Mouse (Mus musculus) embryonic facial prominence, embryonic 13.5 days (tissue): Measurements from ENCODE around the gene Helz. TPM values are rescaled to one million over a fixed set of nuclear protein-coding genes. Genes with fewer than 3 reads are reported as not detected.
"Not testable (repeated sequence)": the region's sequence is repeated elsewhere in the genome, so short reads cannot be mapped to it uniquely, and the experiment has no call there.

Experiments used
- ATAC-seq: fragments of 200-750 bp; cut with Nextera tagmentation; 2 replicates; pipeline ENCODE4 v1.8.0; 2017; ENCODE audit warnings: low read depth; ENCODE audit not compliant: insufficient number of reproducible peaks, insufficient read depth, low FRiP score, low TSS enrichment
- H3K27ac ChIP-seq: fragments of 300-500 bp; sonication (generic); 2 replicates; pipeline ENCODE4 v1.5.1; 2015; ENCODE audit warnings: moderate library complexity, mild to moderate bottlenecking, inconsistent platforms
- H3K27me3 ChIP-seq: fragments of 300-500 bp; sonication (generic); 2 replicates; pipeline ENCODE4 v1.6.1; 2015; ENCODE audit warnings: mild to moderate bottlenecking, inconsistent platforms
- H3K36me3 ChIP-seq: fragments of 300-500 bp; sonication (generic); 2 replicates; pipeline ENCODE4 v1.6.1; 2015; ENCODE audit warnings: mild to moderate bottlenecking, inconsistent platforms
- H3K4me1 ChIP-seq: fragments of 300-500 bp; sonication (generic); 2 replicates; pipeline ENCODE4 v1.6.1; 2015; ENCODE audit warnings: inconsistent platforms
- H3K4me2 ChIP-seq: fragments of 300-500 bp; sonication (generic); 2 replicates; pipeline ENCODE4 v1.6.1; 2015; ENCODE audit warnings: moderate library complexity, mild to moderate bottlenecking, inconsistent platforms
- H3K4me3 ChIP-seq: fragments of 300-500 bp; sonication (generic); 2 replicates; pipeline ENCODE4 v1.5.1; 2015; ENCODE audit warnings: mild to moderate bottlenecking, inconsistent platforms
- H3K9ac ChIP-seq: fragments of 300-500 bp; sonication (generic); 2 replicates; pipeline ENCODE4 v1.6.1; 2015; ENCODE audit warnings: mild to moderate bottlenecking, inconsistent platforms
- H3K9me3 ChIP-seq: fragments of 300-500 bp; sonication (generic); 2 replicates; pipeline ENCODE4 v1.6.1; 2016; ENCODE audit warnings: inconsistent platforms
- WGBS: fragments of 180-500 bp; shearing (Covaris S2); methylation state at CpG from one replicate; pipeline ENCODE4 v1.1.7; 2015; ENCODE audit warnings: mixed read lengths; 5-methylcytosine and 5-hydroxymethylcytosine counted together
- polyA plus RNA-seq: library from polyadenylated mRNA; unstranded; fragments of >200 nt; fragmentation: Nextera tagmentation; extraction: Ambion mirVana; gene quantifications from 2 replicates; pipeline ENCODE4 v1.2.1, GENCODE M21; 2015

The Helz gene
- polyA plus RNA-seq, 1 experiment from 2014 or later, result 20.2 TPM

DNA sequence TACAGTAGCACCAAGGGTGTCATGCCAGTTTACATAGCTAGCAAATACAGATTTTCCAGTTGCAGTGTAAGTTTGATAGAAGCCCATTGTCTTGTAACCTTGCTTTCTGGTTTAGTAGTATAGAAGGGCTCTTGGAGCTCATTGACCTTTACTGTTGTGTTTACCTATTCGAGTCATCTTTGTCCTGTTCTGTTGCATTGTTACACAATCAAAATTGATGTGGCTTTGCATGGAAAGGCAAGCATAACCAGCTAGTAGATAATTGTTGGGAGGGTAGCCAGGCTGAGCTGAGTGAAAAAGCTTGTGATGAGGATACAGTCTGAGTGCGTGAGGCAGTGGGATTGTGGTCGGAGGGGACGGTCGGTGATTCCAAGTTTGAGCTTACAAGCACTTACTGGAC, 12.1 kb downstream of the Helz start:
- H3K4me1 ChIP-seq, result no peaks in the 10 kb centered on the region
- H3K9me3 ChIP-seq, result no peaks in the 10 kb centered on the region
- no peak overlapping the region for H3K4me2 ChIP-seq
- H3K9ac ChIP-seq, result no peak overlapping the region
- ATAC-seq, result no peak
- H3K27ac ChIP-seq, result no peak overlapping the region
- H3K4me3 ChIP-seq, result no peak overlapping the region
- no peaks in the 10 kb centered on the region for H3K27me3 ChIP-seq
- H3K36me3 ChIP-seq, result peaks cover 56% of the 10 kb centered on the region
- 90% methylated on average over 5 of the region's 5 CpGs for WGBS

DNA sequence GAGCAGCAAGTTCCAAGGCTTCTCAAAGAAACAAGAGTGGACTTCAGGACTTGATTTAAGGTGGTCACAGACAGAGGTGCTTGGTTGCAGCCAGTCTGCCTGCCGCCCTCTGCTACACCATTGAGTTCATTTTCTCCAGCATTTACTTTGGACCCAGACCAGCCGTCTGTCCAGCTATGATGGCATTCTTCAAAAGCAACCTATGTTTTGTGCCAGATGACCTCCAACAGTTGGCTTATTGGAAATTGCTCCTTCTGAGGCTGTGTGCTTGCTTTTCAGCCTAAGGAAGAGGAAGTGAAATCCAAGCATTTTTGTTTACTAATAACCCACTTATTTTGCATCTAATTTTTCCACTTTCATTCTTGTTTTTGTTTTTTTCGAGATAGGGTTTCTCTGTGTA, 19.7 kb downstream of the Helz start:
- no peak overlapping the region for H3K9ac ChIP-seq
- ATAC-seq, result no peak
- H3K4me3 ChIP-seq, result no peak overlapping the region
- H3K27ac ChIP-seq, result no peak overlapping the region
- peaks cover 41% of the 10 kb centered on the region for H3K36me3 ChIP-seq
- no peaks in the 10 kb centered on the region for H3K9me3 ChIP-seq
- H3K4me1 ChIP-seq, result no peaks in the 10 kb centered on the region
- H3K4me2 ChIP-seq, result no peak overlapping the region
- 90% methylated on average over 3 of the region's 3 CpGs for WGBS
- H3K27me3 ChIP-seq, result no peaks in the 10 kb centered on the region

GRCm38 (mm10) chr11:107568466-107568995, 20.8 kb downstream of the Helz start:
- ATAC-seq, result no peak
- Histone ChIP-seq H3K9me3 (no peaks in the 10 kb centered on the region), H3K4me3 (no peak overlapping the region), H3K27ac (no peak overlapping the region), H3K4me2 (no peak overlapping the region), H3K27me3 (no peaks in the 10 kb centered on the region), H3K36me3 (peaks cover 40% of the 10 kb centered on the region), H3K9ac (no peak overlapping the region), H3K4me1 (no peaks in the 10 kb centered on the region)
- 93% methylated on average over 6 of the region's 6 CpGs for WGBS

- 63% methylated on average over 8 of the region's 8 CpGs for WGBS
- not testable (repeated sequence) for H3K9ac ChIP-seq, H3K4me1 ChIP-seq, H3K4me2 ChIP-seq, H3K4me3 ChIP-seq, H3K9me3 ChIP-seq, ATAC-seq, H3K27ac ChIP-seq, H3K27me3 ChIP-seq
- peaks cover 49% of the 10 kb centered on the region for H3K36me3 ChIP-seq
These were observed 23.2 kb downstream of the Helz start for GRCm38 (mm10) chr11:107570891-107571290.

DNA sequence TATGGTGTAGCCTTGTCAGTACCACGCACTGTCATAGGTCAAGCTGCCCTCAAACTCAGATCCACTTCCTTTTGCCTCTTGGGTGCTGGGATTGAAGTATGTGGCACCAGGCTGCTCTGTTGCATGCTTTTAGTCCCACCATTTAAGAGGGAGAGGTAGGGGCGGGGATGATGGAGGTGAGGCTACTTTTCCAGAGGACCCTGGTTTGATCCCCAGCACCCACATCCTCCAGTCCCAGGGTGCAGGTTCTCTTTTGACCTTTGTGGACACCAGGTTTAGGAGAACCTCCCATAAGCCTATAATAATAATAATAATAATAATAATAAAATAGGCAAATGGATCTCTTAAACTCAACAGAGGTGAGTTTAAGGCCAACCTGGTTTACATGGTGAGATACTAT, 23.6 kb downstream of the Helz start:
- Histone ChIP-seq H3K9me3 (no peaks in the 10 kb centered on the region), H3K36me3 (peaks cover 53% of the 10 kb centered on the region), H3K4me2 (no peak overlapping the region), H3K27ac (no peak overlapping the region), H3K4me1 (no peaks in the 10 kb centered on the region), H3K4me3 (no peak overlapping the region), H3K27me3 (no peaks in the 10 kb centered on the region), H3K9ac (no peak overlapping the region)
- WGBS, result 94% methylated on average over 2 of the region's 2 CpGs
- ATAC-seq, result no peak

GRCm38 (mm10) chr11:107572551-107572950, 24.8 kb downstream of the Helz start:
- Histone ChIP-seq H3K27ac (no peak overlapping the region), H3K9ac (no peak overlapping the region), H3K4me3 (no peak overlapping the region), H3K27me3 (no peaks in the 10 kb centered on the region), H3K9me3 (no peaks in the 10 kb centered on the region), H3K36me3 (peaks cover 54% of the 10 kb centered on the region), H3K4me2 (no peak overlapping the region), H3K4me1 (no peaks in the 10 kb centered on the region)
- 85% methylated on average over 3 of the region's 3 CpGs for WGBS
- no peak for ATAC-seq

DNA sequence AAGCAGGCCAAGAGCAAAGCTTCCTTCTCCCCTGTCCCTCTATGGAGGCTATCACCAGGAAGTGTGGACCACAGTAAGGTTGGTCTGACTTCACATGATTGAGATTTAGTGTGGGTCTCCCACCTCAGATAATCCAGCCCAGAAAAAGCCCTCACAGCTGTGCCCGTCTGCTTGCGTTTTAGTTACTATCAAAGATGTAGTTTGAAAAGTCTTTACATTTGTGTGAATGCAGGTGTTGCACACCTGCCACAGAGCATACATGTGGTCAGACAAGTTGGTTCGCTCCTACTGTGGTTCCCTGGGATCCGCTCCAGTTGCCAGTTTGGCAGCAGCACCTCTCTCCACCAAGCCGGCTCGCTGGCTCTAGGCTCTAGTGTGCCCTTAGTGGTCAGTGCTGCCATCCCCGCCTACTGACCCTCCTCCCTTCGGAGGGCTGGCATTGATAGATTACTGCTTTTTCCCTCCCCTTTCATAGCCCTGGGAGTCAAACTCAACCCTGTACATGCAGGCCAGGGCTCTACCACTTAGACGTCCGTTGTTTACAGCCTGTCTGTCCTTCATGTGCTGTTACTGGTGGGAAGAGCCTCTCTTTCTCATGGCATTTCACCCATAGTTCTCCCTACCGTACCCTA, 25.4 kb downstream of the Helz start:
- Histone ChIP-seq H3K9me3 (no peaks in the 10 kb centered on the region), H3K27me3 (no peaks in the 10 kb centered on the region), H3K27ac (no peak overlapping the region), H3K36me3 (peaks cover 55% of the 10 kb centered on the region), H3K4me1 (no peaks in the 10 kb centered on the region), H3K4me3 (no peak overlapping the region), H3K4me2 (no peak overlapping the region), H3K9ac (no peak overlapping the region)
- 84% methylated on average over 11 of the region's 11 CpGs for WGBS
- ATAC-seq, result no peak

DNA sequence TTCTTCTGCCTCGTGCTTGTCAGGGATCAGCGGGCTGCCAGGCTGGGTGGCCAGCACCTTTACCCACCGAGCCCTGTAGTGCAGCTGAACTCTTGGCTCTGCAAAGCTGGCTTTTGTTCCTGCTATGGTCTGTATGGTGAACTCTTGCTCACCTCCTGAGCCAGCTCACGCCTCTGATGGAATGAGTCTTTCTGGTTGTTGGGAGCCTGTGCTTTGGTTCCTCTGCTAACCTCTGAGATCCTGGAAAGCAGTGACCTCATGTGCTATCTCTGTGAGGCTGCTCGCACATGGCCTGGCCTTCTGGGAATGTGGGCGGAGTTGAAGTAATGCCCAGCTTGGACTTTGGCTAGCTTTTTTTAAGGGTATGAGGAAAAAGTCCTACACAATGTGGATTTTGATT, 26.1 kb downstream of the Helz start:
- no peaks in the 10 kb centered on the region for H3K9me3 ChIP-seq
- H3K27me3 ChIP-seq, result no peaks in the 10 kb centered on the region
- H3K4me3 ChIP-seq, result no peak overlapping the region
- no peak overlapping the region for H3K27ac ChIP-seq
- peaks cover 60% of the 10 kb centered on the region for H3K36me3 ChIP-seq
- WGBS, result 71% methylated on average over 6 of the region's 6 CpGs
- no peak overlapping the region for H3K9ac ChIP-seq
- no peak overlapping the region for H3K4me2 ChIP-seq
- no peaks in the 10 kb centered on the region for H3K4me1 ChIP-seq
- ATAC-seq, result no peak

GRCm38 (mm10) chr11:107574811-107575705, 27.3 kb downstream of the Helz start:
- Histone ChIP-seq H3K27ac (no peak overlapping the region), H3K36me3 (peaks cover 65% of the 10 kb centered on the region), H3K27me3 (no peaks in the 10 kb centered on the region), H3K9ac (no peak overlapping the region), H3K4me2 (no peak overlapping the region), H3K4me3 (no peak overlapping the region), H3K4me1 (no peaks in the 10 kb centered on the region), H3K9me3 (no peaks in the 10 kb centered on the region)
- 95% methylated on average over 20 of the region's 20 CpGs for WGBS
- ATAC-seq, result no peak

- peaks cover 75% of the 10 kb centered on the region for H3K36me3 ChIP-seq
- no peak overlapping the region for H3K4me3 ChIP-seq
- H3K27ac ChIP-seq, result no peak overlapping the region
- WGBS, result 88% methylated on average over 7 of the region's 7 CpGs
- H3K4me1 ChIP-seq, result no peaks in the 10 kb centered on the region
- no peak overlapping the region for H3K9ac ChIP-seq
- no peak for ATAC-seq
- no peaks in the 10 kb centered on the region for H3K27me3 ChIP-seq
- no peaks in the 10 kb centered on the region for H3K9me3 ChIP-seq
- H3K4me2 ChIP-seq, result no peak overlapping the region
These were observed 28.5 kb downstream of the Helz start for GRCm38 (mm10) chr11:107576186-107576585.

- ATAC-seq, result no peak
- Histone ChIP-seq H3K36me3 (peaks cover 69% of the 10 kb centered on the region), H3K27me3 (no peaks in the 10 kb centered on the region), H3K4me3 (no peak overlapping the region), H3K9ac (no peak overlapping the region), H3K27ac (no peak overlapping the region), H3K9me3 (no peaks in the 10 kb centered on the region), H3K4me2 (no peak overlapping the region), H3K4me1 (no peaks in the 10 kb centered on the region)
- WGBS, result 83% methylated on average over 8 of the region's 8 CpGs
These were observed 29.7 kb downstream of the Helz start for GRCm38 (mm10) chr11:107577400-107577799.

GRCm38 (mm10) chr11:107578226-107578625, 30.5 kb downstream of the Helz start:
- WGBS, result 71% methylated on average over 7 of the region's 7 CpGs
- H3K27ac ChIP-seq, result no peak overlapping the region
- no peak overlapping the region for H3K4me3 ChIP-seq
- H3K9me3 ChIP-seq, result no peaks in the 10 kb centered on the region
- no peak for ATAC-seq
- H3K4me2 ChIP-seq, result no peak overlapping the region
- peaks cover 61% of the 10 kb centered on the region for H3K36me3 ChIP-seq
- H3K9ac ChIP-seq, result no peak overlapping the region
- no peaks in the 10 kb centered on the region for H3K4me1 ChIP-seq
- no peaks in the 10 kb centered on the region for H3K27me3 ChIP-seq
